Mouse (Mus musculus) B cell, adult 2 months (primary cell): ENCODE data around the gene Kremen2.
A peak's percentile ranks its signal among the peaks of the same experiment; 100 is the strongest.

Source experiments
- DNase-seq, 2 experiments: peaks; one replicate each; pipeline ENCODE4 v3.0.0; 2022

The Kremen2 gene

DNA sequence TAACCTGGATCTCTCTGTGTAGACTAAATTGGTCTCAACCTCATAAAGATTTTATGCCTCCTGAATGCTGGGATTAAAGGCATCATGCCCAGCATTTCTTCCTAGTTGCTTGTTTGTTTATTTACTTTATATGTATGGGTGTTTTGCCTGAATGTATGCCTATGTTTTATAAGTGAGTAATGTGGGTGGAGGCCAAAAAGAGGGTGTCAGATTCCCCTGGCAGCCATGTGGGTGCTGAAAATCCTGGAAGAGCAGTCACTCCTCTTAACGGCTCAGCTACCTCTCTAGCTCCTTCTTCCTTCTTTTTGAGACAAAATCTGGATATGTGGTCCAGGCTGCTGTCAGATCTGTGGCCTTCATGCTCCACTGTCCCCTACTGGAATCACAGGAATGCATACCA lies 15.2 kb downstream of the Kremen2 start:
- DNase-seq: no peak

DNA sequence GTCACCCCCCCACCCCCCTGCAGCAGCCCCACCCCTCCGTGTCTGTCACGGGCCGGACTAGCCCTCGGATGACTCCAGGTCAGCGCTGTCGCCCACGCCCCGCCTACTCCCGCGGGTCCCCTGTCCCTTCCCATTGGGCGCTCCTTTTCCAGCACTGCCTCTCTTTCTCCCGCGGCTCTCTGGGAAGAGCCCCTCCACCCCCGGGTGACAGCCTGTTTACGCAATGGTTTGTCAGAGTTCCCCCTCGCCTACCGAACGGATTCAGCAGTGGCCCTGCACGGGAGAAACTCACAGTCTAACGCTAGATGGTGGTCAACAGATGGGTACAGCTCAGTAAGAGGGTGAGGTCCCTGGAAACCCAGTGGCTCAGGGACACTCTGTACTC lies 18.9 kb downstream of the Kremen2 start:
- DNase-seq: peak; percentile 34 to 46

DNA sequence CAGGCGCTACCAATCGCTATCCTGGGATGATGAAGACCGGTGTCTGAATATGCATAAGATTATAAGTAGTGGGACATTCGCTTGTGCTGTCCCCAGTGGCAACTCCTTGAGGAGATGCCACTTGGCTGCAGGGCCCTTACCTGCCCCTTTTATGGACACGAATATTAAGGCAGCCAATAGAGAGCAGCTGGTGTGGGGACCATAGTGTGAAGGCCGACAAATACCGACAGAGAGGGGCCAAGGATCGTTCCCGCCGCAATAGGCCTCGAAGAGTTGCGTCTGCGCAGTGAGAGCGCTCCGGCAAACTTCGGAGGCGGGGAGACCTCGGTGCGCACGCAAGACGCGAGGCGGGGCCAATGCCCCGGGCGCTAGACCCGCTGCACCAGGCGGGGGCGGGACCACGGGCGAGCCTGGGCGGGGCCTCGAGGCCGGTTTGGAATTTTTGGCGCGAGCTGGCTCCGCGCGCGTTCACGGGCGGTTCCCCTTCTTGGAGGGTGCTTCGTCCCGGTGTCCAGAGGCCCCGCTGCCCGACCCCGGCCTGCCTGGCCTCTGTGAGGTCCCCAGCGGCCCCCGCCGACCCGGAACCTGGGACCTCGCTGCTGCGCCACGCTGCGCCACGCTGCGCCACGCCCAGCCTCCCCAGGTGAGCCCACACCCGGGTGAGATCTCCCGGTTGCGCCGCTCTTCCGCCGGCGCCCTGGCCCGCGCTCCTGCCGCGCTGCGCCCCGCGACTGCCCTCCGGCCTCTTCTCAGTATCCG lies 19.5 kb downstream of the Kremen2 start, which contains the start of gene Pkmyt1:
TSS of gene Pkmyt1 (plus strand) at position 338 of the 759 bp plus-strand sequence.
- DNase-seq: peak; percentile 98

DNA sequence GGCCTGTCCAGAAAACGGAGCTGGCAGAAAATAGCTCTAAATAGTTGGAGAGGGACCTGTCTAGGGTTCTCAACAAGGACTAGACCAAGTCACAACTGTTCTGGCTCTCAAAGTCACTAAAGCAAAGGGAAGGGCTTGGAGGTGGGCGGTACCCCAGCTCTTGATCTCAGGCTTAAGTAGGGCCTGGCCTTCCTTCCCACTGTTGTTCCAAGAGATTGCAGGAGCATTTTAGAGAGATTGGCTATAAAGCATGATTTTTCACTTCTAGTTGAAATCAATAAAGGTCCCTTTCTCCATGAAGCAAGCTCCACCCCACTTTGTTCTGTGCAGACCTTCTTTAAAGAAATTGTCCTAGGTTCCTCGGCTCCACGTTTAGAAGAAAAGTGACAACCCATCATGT lies 20.2 kb downstream of the Kremen2 start:
- DNase-seq: no peak

DNA sequence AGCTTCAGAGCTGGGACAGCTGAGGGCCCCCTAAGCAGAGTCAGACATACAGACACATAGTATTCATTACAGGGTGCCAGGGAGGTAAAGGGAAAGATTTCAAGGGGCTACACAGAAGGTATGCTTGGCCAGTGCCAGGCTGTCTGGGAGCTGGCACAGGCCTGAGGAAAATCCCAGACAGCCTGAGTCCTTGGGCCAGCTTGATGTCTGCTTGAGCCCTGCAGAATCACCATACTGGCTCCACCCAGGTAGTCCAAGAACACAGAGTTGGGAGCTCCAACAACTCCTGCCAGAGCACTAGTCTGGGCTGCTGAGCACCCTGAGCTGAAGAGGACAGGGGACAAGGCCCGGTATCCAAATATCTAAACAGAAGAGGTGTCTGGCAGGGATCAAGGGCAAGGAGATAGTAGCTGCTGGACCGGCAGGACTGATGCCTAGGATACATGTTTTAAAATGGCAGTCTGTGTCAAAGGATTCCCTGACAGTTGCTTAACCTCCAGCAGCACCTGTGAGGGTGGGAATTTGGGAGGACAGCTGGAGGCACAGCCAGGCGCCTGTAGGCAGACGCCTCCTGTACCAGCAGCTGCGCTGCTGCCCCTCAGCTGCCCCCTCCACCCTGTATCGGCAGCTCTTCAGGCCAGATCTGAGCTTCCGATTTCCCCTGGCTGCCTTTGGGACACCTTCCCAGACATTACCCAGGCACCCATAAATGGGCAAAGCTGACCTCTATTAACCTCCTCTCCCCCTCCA lies 23.1 kb downstream of the Kremen2 start, which contains the start of gene 1520401A03Rik:
TSS of gene 1520401A03Rik (minus strand) at position 408 of the 750 bp plus-strand sequence.
- no peak for DNase-seq

DNA sequence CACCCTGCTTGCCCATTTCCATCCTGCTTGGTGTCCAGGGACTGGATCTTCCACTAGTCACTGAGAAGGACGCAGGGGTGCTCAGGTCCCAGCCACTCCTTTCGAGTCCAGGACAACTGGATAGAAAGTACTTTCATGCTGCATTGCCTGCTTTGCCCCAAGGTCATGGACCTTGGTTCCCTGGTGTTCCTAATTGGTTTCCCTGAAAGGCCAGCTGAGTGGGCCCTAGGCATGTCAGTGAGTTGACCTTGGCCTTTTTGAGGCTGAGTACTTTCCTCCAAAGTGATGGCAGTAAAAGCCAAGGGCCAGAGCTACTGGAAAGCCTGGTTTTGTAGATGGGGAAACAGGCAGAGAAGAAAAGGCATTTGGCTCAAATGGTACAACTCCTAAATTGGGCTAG lies 23.7 kb downstream of the Kremen2 start:
- DNase-seq: no peak

DNA sequence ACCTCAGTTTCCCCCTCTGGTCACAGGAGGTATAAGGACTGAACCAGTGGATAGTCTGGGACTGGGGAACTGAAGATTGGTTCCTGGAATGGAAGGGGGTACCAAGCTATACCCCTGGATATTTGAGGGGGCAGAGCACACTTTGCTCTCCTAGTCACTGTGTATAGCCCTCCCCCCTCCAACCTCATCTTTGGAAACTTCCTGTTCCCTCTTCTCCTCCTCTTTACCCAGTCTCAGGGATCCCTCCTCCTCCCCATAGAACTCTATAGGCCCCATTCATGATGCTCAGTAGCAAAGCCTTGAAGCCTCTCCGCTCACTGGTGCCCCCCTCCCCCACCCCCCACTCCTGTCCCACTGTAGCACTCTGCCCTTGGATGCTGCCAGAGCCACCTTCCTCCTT lies 26.2 kb downstream of the Kremen2 start:
- DNase-seq: no peak

DNA sequence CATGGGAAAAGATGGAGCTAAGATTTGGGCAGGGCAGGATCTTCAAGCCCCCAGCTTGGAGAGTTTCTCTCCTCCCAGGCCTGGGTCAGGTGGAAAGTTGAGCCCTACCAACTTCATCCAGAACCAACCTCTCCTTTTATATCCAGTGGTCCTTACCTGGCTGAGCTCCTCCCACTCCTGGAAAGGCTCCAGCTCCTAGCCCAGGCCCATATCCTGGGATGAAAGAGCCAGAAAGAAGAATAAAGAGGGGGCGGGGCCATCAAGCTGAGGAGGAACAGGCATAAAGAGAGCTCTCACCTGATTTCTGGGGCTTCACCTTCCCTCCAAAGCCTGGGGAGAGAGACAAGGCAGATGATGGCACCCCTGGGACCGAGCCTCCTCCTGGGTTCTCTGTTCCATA lies 28.6 kb downstream of the Kremen2 start:
- no peak for DNase-seq

DNA sequence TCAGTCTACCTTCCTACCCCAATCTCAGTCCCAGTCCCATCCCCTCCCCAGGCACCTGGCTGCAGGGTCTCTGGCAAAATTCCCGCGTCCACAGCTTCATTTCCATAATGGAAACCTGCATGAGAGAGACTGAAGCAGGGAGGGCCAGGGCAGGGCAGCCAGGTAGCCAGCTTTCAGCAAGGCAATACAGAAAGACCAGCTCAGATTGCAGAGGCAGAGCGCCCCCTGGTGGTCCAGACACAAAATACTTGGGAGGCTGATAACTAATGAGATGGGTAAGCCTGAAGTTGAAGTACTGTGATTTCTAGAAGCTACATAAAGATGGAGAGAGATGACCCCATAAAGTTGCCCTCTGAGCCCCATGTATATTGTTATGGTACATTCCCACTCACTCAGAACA lies 39.4 kb downstream of the Kremen2 start:
- peak; percentile 89 for DNase-seq

DNA sequence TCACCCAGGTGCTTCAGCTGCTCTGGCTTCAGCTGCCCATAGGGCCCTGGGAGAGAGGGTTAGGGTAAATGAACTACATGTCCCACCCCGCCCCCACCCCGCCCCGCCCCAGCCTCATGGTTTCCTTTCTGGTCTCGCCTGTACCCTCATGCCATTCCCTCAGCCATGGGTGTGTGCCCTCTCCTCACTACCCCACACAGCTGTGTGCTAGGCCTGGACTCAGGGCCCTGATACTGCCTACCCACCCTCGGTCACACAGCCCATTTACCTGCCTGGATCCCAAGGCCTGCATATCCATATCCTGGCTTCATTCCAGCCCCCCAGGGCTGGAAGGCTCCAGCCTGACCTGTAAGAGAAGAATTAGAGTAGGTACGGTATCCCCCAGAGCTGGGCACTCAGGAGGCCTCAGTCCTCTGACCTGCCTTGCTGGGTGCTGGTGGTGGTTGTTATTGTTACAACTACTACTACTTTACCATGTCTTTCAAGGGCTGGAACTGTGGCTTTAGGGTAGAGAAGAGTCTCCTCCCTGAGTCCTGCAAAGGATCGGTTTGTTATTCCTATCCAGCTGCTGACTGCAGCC lies 40.0 kb downstream of the Kremen2 start:
- no peak for DNase-seq

DNA sequence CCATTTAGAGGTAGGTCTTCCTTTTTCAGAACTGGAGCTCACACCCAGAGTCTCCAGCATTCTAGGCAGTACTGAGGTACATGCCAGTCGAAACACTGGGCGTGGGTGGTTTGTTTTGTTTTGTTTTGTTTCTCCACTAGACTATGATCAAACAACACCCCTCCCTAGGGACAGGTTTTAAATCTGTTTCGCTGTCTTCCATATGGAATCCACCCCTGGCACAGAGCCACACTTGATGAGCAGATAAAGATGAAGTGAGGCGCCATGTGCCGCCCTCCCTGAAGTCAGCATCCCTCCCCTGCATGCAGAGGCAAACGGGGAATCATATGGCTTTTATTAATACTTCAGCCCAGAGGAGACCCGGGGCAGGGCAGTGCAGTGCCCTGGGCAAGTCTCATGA lies 40.9 kb downstream of the Kremen2 start:
- DNase-seq: no peak

DNA sequence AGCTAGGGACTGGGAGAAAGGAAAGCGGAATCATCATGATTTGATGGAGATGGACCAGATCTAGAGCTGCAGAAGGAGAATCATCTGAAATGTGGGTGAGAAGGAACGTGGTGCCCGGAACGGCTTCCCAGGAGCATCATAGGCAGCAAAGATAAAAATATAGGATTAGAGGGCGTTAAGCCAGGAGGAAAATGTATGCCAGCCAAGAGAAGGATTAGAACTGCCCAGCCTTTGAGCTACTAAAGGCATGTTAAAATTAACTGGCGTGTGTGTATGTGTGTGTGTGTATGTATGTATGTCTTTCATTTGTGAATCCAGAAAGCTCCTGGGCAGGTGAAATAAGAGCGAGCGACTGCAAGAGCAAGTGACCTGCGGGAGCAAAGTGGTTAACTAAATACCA lies 42.3 kb downstream of the Kremen2 start:
- DNase-seq: no peak

DNA sequence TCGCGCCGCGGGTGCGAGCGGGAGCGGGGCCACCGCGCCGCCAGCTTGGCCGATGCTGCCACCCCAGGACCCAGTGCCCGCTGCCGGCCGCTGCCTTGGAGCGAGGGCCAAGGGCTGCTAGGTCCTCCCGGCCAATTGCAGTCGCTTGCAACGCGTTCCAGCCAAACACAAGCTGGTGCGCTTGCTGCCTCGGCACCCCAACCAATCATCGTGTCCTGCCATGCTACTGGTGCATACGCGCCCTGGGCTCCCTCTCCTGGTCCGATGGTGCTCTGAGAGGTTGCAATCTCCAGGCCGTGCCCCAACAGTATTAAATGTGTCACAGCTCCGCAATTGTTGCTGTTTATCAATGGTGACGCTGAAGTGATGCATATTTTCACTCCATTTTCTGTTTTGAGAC lies 45.6 kb downstream of the Kremen2 start:
- DNase-seq: peak; percentile 85

DNA sequence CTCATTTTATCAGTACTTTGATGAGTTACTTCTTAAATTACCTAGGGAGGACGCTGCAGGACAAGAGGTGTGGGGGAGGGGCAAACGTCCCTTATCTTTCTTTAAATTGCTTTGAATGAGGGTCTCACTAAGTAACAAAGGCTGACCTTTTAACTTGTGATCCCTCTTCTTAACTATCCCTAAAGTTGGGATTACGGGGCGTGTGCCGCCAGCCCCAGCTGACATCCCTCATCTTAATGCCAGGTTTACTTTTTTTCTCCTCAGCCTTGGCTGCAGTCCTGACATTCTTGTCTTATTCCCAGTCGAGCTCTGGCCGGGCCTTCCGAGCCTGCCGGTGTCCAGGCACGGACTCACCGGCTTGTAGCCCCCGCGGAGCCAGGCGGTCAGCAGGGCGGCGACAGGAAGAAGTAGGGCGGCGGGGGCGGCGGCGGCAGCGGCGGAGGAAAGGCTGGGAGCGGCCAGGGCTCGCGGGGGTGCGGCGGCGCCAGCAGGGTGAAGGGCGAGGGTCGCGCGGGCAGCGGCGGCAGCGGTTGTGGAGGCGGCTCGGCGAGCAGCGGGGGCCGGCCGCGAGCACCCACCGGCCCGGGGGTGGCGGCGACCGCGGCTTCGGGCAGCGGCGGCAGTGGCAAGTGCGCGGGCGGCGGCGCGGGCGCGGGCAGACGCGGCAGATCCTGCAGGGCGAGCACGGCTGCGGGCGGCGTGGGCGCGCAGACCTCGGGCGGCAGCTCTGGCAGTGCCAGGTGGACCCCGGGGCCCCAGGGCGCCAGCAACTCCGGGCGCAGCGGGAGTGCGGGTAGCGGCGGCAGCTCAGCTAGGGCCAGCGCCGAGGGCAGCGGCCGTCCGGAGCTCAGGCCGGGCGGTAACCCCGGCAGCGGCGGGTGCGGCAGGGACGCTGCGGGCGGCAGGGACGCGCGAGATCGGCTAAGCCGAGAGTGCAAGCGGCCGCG lies 46.2 kb downstream of the Kremen2 start:
- DNase-seq: peak in 1 of 2 experiments; percentile 16

DNA sequence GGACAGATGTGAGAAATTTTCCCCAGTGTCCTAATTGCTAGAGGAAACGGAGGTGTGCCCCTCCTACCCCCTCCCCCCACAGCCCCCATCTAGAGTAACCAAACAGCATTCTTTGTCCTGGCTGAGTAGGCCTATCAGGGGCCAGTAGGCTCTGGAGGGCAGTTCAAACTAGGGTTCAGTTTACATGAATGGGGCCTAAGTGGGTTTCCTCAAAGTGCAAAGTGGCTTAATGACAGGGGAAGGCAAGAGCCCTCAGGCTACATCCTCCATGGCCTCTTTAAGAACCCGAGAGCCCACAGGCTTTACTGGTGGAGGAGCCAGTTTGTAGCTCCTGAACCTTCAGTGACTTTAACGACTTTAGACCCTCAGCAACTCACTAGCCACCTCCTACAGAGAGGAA lies 49.8 kb downstream of the Kremen2 start:
- no peak for DNase-seq

DNA sequence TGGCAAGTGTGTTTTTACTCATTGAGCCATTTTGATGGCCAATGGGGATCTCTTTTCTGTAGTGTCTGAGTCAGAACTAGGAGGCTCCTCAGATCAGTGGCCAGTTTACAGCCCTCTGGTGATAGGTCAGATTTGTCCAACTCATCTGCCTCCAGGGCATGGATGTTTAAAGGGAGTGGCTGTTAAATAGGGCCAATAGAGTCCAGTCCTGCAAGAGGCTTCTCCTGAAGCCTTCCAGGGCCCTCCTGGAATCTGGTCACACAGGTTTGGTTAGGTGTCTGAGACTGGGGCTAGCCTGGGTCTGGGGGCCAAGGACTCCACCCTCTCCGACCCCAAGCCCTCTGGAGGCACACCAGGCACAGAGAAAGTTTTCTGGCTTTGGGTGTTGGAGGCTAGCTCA lies 51.1 kb downstream of the Kremen2 start:
- no peak for DNase-seq
